Mouse (Mus musculus) hindbrain, embryonic 11.5 days (tissue): ENCODE measurements at regions not wholly inside any gene's neighbourhood (a gene's known extent, or its start where the extent isn't known, plus 50 kb on each side); places are given as distances from the start of the nearest gene placed in this dataset.

Experiments
- ATAC-seq: fragments of 200-750 bp; cut with Nextera tagmentation; 2 replicates; pipeline ENCODE4 v1.8.0; 2017; ENCODE audit warnings: mild to moderate bottlenecking, moderate TSS enrichment, moderate library complexity; ENCODE audit not compliant: low FRiP score
- DNase-seq: peaks from one replicate; pipeline ENCODE4 v3.0.0-alpha.2; 2015; ENCODE audit warnings: low spot score
- H3K27ac ChIP-seq: fragments of 300-500 bp; sonication (generic); 2 replicates; pipeline ENCODE4 v1.5.1; 2014; ENCODE audit warnings: mild to moderate bottlenecking, low read depth, low read length
- H3K27me3 ChIP-seq: fragments of 300-500 bp; sonication (generic); 2 replicates; pipeline ENCODE4 v1.6.1; 2014; ENCODE audit warnings: mild to moderate bottlenecking, low read length, moderate library complexity, mixed read lengths; ENCODE audit not compliant: control insufficient read depth, insufficient read depth
- H3K36me3 ChIP-seq: fragments of 300-500 bp; sonication (generic); 2 replicates; pipeline ENCODE4 v1.6.1; 2014; ENCODE audit warnings: mild to moderate bottlenecking, low read length, moderate library complexity, mixed read lengths; ENCODE audit not compliant: control insufficient read depth, insufficient read depth
- H3K4me1 ChIP-seq: fragments of 300-500 bp; sonication (generic); replicated peaks from 2 replicates; pipeline ENCODE4 v1.6.1; 2014; ENCODE audit warnings: low read length, mixed read lengths; ENCODE audit not compliant: control insufficient read depth, insufficient read depth
- H3K4me2 ChIP-seq: fragments of 300-500 bp; sonication (generic); replicated peaks from 2 replicates; pipeline ENCODE4 v1.6.1; 2014; ENCODE audit warnings: mild to moderate bottlenecking, low read depth, low read length
- H3K4me3 ChIP-seq: fragments of 300-500 bp; sonication (generic); 2 replicates; pipeline ENCODE4 v1.5.1; 2014; ENCODE audit warnings: low read depth, low read length
- H3K9ac ChIP-seq: fragments of 300-500 bp; sonication (generic); 2 replicates; pipeline ENCODE4 v1.6.1; 2014; ENCODE audit warnings: low read depth, low read length
- H3K9me3 ChIP-seq: fragments of 300-500 bp; sonication (generic); 2 replicates; pipeline ENCODE4 v1.6.1; 2016; ENCODE audit warnings: low read length; ENCODE audit not compliant: control insufficient read depth
- WGBS: fragments of 180-500 bp; shearing (Covaris S2); extraction: QIAGEN DNeasy Blood & Tissue Kit; methylation state at CpG from one replicate; pipeline ENCODE4 v1.1.7; 2014; 5-methylcytosine and 5-hydroxymethylcytosine counted together

GRCm38 (mm10) chr3:19829752-19830151 lies 127.1 kb upstream of the Cp start:
- Histone ChIP-seq H3K4me1 (no peaks in the 10 kb centered on the region), H3K27me3 (no peaks in the 10 kb centered on the region), H3K36me3 (no peaks in the 10 kb centered on the region), H3K4me3 (no peak overlapping the region), H3K27ac (no peak overlapping the region), H3K9me3 (no peaks in the 10 kb centered on the region), H3K4me2 (no peak overlapping the region), H3K9ac (no peak overlapping the region)
- WGBS = 90% methylated on average over 2 of the region's 2 CpGs
- DNase-seq = no peak
- ATAC-seq = no peak

GRCm38 (mm10) chr3:19848031-19848735 lies 108.7 kb upstream of the Cp start:
- 86% methylated on average over 6 of the region's 6 CpGs for WGBS
- ATAC-seq (no peak), DNase-seq (no peak)
- Histone ChIP-seq H3K4me1 (no peaks in the 10 kb centered on the region), H3K9me3 (no peaks in the 10 kb centered on the region), H3K4me2 (no peak overlapping the region), H3K27ac (no peak overlapping the region), H3K9ac (no peak overlapping the region), H3K27me3 (no peaks in the 10 kb centered on the region), H3K4me3 (no peak overlapping the region), H3K36me3 (no peaks in the 10 kb centered on the region)

GRCm38 (mm10) chr3:19848736-19849269 lies 108.1 kb upstream of the Cp start:
- H3K27me3 ChIP-seq = no peaks in the 10 kb centered on the region
- no peaks in the 10 kb centered on the region for H3K4me1 ChIP-seq
- no peak overlapping the region for H3K4me2 ChIP-seq
- no peak overlapping the region for H3K4me3 ChIP-seq
- H3K9me3 ChIP-seq = no peaks in the 10 kb centered on the region
- H3K27ac ChIP-seq = no peak overlapping the region
- no peaks in the 10 kb centered on the region for H3K36me3 ChIP-seq
- DNase-seq (no peak), ATAC-seq (no peak)
- H3K9ac ChIP-seq = no peak overlapping the region
- WGBS = 90% methylated on average over 1 of the region's 1 CpGs

- WGBS = 72% methylated on average over 2 of the region's 2 CpGs
- H3K36me3 ChIP-seq = no peaks in the 10 kb centered on the region
- no peak overlapping the region for H3K27ac ChIP-seq
- no peak for DNase-seq
- H3K4me3 ChIP-seq = no peak overlapping the region
- no peaks in the 10 kb centered on the region for H3K27me3 ChIP-seq
- H3K4me2 ChIP-seq = no peak overlapping the region
- no peaks in the 10 kb centered on the region for H3K4me1 ChIP-seq
- no peak for ATAC-seq
- H3K9ac ChIP-seq = no peak overlapping the region
- H3K9me3 ChIP-seq = no peaks in the 10 kb centered on the region
These were observed 74.2 kb upstream of the Cp start for GRCm38 (mm10) chr3:19882623-19883022.

- no peaks in the 10 kb centered on the region for H3K36me3 ChIP-seq
- no peak overlapping the region for H3K27ac ChIP-seq
- no peak overlapping the region for H3K9ac ChIP-seq
- H3K4me3 ChIP-seq = no peak overlapping the region
- ATAC-seq (no peak), DNase-seq (no peak)
- H3K4me2 ChIP-seq = no peak overlapping the region
- H3K27me3 ChIP-seq = no peaks in the 10 kb centered on the region
- H3K9me3 ChIP-seq = no peaks in the 10 kb centered on the region
- no peaks in the 10 kb centered on the region for H3K4me1 ChIP-seq
These were observed 68.4 kb upstream of the Cp start for GRCm38 (mm10) chr3:19888405-19888804.

GRCm38 (mm10) chr3:19894258-19894629 lies 62.6 kb upstream of the Cp start:
- Histone ChIP-seq H3K36me3 (no peaks in the 10 kb centered on the region), H3K27me3 (no peaks in the 10 kb centered on the region), H3K9ac (peak overlapping the region; percentile 41; the same call in 1 of the 2 replicates), H3K4me3 (peak overlapping the region; percentile 92), H3K27ac (no peak overlapping the region), H3K4me2 (peak overlapping the region; percentile 38), H3K4me1 (0 out of 2 replicates have a peak, but pooled peaks cover 2% of the 10 kb centered on the region), H3K9me3 (no peaks in the 10 kb centered on the region)
- DNase-seq = no peak
- ATAC-seq = no peak
- WGBS = 6% methylated on average over 10 of the region's 10 CpGs

GRCm38 (mm10) chr3:19894630-19895578 lies 62.0 kb upstream of the Cp start:
- H3K4me3 ChIP-seq = peak overlapping the region; percentile 92
- ATAC-seq (peak; percentile 99), DNase-seq (peak; percentile 95)
- H3K4me1 ChIP-seq = 0 out of 2 replicates have a peak, but pooled peaks cover 2% of the 10 kb centered on the region
- peak overlapping the region; percentile 87 for H3K4me2 ChIP-seq
- peak overlapping the region; percentile 87 for H3K9ac ChIP-seq
- peak overlapping the region; percentile 70 for H3K27ac ChIP-seq
- H3K9me3 ChIP-seq = no peaks in the 10 kb centered on the region
- no peaks in the 10 kb centered on the region for H3K27me3 ChIP-seq
- WGBS = under 1% methylated on average over 68 of the region's 68 CpGs
- no peaks in the 10 kb centered on the region for H3K36me3 ChIP-seq

- 40% methylated on average over 5 of the region's 5 CpGs for WGBS
These were observed 61.1 kb upstream of the Cp start for GRCm38 (mm10) chr3:19895755-19896154.

More at GRCm38 (mm10) chr3:19895755-19896154, 61.1 kb upstream of the Cp start:
- no peak for DNase-seq
- no peak overlapping the region for H3K27ac ChIP-seq
- H3K4me2 ChIP-seq = peak overlapping the region; percentile 87
- no peak for ATAC-seq
- no peaks in the 10 kb centered on the region for H3K36me3 ChIP-seq
- 0 out of 2 replicates have a peak, but pooled peaks cover 2% of the 10 kb centered on the region for H3K4me1 ChIP-seq
- H3K9ac ChIP-seq = peak overlapping the region; percentile 87
- peak overlapping the region; percentile 92 for H3K4me3 ChIP-seq
- no peaks in the 10 kb centered on the region for H3K27me3 ChIP-seq
- H3K9me3 ChIP-seq = no peaks in the 10 kb centered on the region
